Mouse (Mus musculus) embryo, embryonic 10.5 days (tissue): ENCODE data around the gene Psmd2.

ENCODE experiments used
- DNase-seq: peaks from one replicate; pipeline ENCODE4 v3.0.0-alpha.2; 2015; ENCODE audit warnings: low spot score

The Psmd2 gene

DNA sequence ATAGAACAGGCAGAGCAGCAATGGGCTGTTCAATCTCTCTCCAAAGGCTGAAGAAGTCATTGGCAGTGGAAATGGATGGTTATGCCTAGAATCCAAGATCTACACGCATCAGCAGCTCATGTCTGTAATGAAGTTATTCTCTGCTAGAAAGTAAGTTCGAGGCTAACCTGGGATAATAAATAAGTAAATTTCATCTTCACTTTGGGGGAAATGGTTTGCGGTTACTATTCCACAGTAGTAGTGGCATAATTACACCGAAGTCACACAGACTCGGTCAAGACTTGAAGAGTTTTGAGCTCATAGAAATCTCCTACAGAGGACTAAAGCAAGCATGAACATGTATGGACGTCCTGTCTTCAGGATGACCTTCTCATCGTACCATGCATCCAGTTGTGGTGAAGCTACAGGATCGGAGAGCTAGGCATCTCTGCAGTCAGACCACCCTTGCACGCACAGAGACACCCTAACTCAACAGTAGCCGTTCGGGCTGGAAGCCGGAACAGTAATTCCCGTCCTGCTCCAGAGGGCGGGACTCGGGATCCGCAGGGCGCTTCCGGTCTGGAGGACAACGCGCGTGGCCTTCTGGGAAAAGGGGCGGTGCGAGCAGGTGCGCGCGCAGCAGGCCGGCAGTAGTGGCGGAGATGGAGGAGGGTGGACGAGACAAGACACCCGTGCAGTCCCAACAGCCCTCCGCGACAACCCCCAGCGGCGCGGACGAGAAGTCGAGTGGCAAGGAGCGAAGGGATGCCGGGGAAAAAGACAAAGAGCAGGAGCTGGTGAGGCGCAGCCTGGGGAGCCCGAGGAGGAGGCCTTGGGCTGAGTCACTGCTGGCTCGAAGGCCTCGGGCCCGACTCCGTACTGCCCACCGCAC is at the start of gene Psmd2:
Psmd2 (plus strand) TSS at position 577 of the 871 bp plus-strand sequence.
- peak; percentile 97 for DNase-seq

DNA sequence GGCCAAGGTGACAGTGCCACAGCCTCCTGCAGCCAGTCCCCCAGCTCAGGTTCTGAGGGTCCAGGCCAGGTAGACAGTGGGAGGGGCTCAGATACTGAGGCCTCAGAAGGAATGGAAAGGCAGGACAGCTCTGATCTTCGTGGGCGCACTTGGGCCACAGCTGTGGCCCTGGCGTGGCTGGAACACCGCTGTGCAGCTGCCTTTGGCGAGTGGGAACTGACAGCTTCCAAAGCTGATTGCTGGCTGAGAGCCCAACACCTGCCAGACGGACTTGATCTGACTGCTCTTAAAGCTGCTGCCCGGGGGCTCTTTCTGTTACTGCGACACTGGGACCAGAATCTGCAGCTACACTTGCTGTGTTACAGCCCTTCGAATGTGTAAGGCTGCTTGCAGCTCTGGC is 46.7 kb upstream of the Psmd2 start:
- no peak for DNase-seq

DNA sequence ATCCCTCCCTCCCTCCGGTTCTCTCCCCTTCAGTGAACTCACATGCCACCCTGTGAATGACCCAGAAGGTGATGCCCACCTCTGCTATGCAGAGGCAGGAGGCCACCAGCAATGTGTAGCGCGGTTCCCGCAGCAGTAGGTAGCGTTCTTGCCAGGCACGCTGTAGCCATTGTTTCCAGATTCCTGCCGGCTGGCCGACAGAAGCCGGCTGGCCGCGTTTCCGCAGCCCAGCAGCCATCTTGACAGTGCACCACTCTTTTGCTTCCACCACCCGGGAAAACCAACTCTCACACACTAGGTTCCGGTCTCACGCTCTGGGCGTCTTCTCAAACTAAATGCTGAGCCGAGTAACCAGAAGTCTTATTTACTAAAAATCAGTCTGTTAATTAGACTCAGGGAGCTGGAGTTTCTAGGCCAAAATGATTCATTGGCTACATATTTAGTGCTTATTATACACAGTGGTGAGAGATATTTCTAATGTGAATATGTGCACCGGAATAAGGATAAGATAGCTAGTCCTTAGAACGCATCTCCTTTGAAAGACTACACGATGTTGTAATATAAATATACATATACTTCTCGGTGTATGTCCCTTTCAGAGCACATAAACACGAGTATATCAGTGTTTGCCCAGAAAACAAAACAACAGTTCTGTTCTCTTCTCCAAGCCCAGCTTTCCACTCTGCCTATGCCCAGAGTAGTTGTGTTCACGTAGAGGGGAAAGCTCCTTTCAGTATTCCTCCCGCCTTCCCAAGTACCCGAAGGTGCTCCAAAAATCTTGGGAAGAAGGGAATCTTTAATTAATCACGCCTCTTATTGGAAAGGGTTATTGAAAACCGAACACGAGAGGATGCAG is 40.7 kb upstream of the Psmd2 start:
- peak; percentile 93 for DNase-seq

DNA sequence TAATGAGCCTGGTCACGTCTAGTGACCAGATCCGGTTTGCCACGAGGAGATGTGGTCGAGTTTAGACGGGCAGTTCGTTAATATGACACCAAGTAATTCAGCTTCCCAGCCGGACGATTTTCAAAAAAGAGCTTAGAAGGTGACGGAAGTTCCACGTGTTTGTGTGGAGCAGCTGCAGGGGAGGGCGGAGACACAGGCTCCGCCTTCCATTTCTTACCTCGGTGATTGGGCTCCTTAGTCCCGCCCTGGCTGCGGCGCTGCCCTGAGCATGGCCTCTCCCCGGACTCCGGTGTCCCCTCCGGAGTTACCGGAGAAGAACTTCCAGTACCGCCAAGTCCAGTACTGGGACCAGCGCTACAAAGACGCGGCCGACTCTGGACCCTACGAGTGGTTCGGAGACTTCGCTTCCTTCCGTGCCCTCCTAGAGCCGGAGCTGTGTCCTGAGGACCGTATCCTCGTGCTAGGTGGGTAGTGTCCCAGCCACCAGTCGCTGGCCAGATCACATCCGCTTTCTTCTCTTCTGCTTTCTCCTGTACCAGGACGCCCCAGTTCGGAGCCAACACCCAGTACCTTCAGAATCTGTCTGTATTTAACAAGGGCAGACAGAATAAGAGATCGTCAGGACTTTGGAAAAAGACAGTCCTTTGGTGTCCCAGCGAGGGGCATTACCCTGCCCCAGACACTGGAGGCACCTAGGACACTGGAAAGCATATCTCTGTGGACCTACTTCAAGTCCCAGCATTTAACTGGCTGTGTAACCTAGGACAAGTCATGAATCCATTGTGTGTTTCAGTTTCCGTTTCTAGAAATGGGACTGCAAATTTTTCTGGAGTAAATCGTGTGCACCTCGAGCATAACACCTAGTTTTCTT is 39.9 kb upstream of the Psmd2 start, which contains the start of the genes Eef1akmt4, Gm49333 and Alg3:
Eef1akmt4 (plus strand) TSS at position 237 of the 871 bp plus-strand sequence.
Gm49333 (plus strand) TSS at position 254 of the 871 bp plus-strand sequence.
Alg3 (minus strand) TSS at position 379 of the 871 bp plus-strand sequence.
- peak; percentile 97 for DNase-seq

DNA sequence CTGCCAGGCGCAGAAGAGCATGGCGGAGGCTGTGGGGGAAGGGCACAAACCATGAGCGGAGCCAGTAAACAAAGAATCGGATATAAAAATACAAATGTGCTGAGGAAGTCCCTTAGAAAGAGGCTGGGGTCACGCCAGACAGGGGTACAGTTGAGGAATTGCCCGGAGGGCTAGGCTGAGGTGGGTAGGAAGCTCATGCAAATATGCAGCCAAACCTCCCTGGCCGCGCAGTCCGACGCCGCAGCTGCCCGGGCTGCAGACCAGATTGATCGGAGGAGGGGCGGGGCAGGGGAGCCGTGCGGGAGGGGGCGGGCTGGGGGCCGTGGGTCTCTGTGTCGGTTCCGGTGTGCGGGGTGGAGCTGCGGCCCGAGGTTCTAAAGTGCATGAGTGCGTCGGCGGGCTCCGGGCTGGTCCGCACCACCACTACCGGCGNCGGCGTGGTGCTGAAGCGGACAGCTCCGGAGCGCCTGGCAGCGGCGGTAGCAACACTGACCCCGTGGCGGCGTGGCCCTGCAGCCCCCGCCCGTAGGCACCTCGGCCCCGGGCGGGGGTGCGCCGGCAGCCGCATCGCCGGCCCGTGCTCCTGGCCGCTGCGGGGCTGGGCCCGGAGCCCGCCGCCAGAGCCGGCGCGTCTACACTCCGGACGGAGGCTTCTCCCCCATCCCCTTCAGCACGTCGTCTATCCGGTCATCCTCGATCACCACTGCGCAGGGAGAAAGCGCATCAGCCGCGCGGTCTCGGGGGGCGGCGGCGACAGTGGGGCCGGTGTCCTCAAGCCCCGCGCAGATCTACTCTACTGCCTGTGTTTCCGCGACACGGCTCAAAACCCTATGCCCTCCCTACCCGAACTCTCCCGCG is 31.7 kb upstream of the Psmd2 start:
- peak; percentile 72 for DNase-seq

DNA sequence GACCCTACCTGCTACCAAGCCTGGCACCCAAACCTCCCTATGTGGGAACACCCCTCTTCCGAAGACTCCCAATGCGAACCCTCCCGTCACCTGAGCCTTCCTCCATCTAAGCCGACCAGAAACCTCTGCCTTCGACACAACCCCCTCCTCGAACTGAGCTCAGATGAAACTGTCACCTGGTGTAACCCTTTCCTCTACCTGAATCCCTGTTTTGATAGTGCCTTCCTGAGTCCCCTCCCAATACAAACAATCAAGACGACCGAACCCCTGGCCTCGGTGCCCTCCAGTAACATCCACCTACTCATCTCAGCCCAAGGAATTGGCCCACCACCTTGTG is 31.1 kb upstream of the Psmd2 start:
- DNase-seq = peak; percentile 34

DNA sequence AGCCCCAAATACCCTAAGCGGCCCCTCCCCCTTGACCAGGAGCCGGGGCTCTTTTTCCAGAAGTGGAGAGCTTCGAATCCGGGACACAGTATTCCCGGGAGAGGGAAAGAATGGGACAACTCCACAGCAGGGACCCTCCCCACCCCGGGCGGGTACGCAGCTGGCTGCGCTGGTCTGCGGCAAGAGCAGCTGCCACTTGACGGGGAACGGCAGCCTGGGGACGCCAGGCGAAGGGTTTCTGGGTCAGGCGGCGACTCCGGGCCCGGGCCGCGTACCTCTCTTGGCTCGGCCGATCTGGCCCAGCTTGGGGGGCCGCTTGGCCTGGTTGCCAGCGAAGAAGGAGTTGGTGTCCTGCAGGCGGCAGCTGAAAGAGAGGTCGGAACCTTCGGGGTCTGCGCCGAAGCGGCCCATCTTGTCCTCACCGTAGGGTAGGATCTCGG is 30.7 kb upstream of the Psmd2 start:
- no peak for DNase-seq

DNA sequence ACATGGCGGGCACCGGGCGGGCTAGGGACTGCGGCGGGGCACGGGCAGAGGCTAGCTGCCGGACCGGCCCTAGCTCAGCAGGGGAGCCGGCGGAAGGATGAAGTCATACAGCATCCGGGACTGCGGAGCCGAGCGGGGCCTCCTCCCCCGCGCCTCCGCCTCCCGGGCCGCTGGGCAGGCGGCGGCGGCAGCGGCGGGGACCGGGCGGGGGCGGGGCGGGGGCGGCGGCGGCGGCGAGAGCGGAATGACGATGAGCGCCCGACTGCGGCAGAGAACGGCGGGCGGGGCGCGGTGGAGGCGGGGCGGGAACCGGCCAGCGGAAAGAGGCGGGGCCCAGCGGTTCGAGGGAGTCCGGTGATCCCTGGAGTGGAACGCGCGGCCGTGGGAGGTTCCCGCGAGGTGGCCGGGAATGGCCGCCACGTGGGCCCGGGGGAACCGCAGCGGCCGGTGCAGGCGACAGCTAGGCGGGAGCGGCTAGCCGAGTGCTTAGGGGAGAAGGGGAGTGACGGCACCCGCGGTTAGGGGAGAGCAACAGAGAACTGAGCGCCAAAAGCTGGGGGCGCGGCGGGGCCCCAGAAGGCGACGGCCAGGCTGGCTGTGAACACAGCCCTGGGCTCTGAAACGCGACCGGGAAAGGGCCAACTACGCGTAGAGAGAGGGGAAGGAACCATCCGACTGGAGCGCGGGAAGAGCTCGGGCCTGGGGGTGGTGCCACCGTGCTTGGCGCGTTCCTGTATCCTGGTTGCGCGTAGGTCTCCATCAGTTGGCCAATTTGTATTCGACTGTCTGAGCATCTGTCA is 30.1 kb upstream of the Psmd2 start, which contains the start of gene Camk2n2:
Camk2n2 (minus strand) TSS at position 97 of the 800 bp plus-strand sequence.
- peak; percentile 63 for DNase-seq

DNA sequence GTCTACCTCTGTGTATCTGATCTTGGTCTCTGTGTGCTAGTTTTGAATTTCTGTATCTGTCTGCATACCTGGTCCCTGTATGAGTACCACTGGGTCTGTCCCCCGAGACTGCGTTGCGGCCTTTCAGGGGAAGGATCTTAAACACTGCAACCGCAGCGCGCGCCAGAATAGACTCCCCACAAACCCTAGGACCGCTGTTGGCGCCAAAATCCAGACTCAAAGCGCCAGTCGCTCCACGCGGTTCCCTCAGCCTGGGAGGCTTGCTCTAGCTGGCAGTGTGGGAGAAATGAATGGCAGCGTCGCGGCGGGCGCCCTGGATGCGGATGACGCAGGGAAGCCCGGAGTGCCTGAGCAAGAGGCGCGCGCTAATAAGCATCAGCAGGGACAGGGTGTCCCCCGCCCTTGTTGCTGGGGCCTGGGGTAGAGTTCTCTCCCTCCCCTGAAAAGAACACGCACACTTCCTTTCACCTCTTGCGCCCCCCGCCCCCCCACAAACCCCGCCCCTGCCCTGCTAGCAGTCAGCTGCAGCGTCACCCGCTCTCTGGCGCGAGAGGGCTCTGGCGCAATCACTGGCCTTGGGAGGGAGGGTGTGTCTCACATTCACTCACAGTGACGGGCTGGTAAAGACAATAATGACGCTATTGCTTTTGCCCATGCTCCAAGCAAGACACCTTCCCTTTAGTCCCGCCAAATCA is 29.3 kb upstream of the Psmd2 start:
- peak; percentile 78 for DNase-seq

DNA sequence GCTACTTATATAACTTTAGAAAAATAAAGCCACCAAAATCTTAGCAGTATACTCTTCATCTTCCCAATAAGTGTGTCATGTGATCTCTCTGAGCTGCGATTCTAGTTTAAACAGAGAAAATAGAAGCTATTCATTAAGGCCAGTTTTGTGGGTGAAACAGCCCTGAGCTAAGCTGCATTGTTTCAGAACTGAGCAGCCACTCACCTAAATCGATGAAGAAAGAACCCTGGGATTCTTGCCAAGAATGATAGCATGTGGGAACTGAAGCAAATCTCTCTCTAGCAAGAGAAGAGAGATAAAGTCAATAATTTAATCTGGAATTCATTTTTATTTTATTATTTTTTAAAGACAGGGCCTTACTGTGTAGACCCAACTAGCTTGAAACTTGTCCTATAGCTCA is 28.2 kb upstream of the Psmd2 start:
- no peak for DNase-seq

DNA sequence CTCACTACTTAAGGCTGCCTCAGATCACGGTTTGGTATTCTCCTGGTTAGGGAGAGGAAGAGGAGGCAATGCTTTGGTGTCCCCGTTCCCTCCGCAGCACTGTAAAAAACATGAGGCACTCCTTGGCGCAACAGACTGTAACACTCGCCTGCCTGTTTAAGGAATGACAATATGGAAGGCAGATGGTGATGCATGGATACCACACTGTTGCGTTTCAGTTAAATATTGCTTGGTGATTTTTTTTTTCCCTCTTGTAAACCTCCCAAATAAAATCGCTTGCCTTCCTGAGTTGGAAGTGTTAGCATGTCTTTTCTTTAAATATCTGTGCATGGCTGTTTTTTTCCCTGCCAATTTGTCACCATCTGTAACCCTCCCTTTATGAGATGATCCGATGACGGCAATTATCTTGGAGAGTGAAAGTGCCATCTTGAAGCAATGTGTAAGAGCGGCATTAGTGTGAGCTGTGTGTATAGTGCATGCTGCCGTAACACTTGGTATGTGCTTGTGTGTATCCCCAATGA is 22.5 kb upstream of the Psmd2 start:
- no peak for DNase-seq

DNA sequence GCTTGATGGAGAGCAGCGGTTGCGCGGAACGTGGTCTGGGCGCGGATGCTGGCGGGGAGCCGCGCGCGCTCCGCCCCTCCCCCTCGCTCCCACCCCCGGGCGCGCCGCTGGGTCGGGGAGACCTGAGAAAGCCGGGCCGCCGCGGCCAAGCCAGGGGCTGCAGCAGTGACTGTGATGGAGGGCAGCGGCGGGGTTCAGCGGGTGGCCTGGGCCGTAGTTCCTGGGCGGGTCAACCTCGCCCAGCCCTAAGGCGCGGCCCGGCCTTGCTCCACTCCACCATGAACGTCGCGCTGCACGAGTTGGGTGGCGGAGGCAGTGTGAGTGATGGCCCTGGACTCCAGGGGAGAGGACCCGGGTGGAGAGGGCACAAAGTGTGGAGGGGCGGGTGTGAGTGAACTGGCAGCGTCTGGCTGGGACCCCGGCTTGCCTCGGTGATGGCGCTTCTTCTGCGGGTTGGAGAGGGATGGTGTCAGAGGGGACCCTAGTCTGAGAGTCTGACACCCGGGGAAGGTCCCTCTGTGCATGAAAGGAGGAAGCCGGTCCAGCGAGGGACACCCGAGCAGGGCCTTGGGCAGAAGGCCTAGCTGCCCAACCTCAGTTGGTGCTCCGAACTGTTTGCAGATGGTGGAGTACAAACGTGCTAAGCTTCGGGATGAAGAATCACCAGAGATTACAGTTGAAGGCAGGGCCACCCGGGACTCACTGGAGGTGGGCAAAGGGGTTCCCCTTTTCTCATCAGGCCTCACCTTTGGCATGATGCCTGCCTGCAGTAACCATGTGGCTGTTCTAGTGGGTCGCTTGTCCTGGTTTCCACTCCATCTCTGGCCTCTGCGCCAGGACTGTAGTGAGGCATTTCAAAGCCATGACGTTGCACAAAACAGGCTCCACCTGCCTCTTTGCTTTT is 21.5 kb upstream of the Psmd2 start, which contains the start of gene Ece2:
Ece2 (plus strand) TSS at position 98 of the 904 bp plus-strand sequence.
- peak; percentile 40 for DNase-seq

DNA sequence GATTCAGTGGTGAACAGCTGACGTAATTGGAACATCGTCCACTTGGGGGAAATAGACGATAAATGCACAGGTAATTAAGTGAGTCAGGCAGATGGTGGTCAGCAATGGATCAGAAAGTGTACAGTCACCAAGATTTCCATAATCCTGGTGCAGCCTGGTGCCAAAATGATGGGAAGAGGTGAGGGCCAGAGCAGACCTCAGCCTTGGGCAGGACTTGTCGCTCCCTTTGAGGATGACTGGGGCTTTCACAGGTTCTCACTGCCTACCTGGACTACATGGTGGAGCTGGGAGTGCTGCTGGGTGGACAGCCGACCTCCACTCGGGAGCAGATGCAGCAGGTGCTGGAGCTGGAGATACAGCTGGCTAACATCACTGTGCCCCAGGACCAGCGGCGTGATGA is 14.0 kb upstream of the Psmd2 start:
- no peak for DNase-seq

DNA sequence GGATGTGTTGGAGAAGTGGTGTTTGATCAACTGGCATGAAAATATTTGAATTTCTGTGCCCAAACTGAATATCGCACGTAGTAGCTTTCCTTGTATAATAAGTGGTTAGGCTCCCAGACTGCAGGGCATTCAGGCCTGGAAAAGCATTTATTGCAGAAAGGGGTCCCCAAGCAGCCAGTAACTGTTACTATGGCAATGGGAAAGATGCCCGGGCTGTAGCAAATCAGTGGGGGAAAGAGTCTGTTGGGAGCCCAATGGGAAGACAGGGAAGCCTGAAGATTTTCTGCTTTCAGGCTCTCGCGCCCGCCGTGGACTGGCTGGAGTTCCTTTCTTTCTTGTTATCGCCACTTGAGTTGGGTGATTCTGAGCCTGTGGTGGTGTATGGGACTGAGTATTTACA is 13.1 kb upstream of the Psmd2 start:
- no peak for DNase-seq

DNA sequence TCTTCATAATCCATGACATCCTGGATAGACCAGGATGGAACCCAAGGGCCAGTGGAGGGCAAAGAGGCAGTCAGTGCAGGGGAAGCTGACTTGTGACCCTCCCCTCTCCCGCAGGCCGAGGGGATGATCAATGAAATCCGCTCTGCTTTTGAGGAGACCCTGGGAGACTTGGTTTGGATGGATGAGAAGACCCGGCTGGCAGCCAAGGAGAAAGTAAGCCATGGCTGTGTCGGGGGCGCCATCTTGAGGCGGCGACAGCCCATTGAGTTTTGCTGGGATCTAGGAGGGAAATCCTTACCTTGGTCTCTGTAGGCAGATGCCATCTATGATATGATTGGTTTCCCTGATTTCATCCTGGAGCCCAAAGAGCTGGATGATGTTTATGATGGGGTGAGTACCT is 9.3 kb upstream of the Psmd2 start:
- DNase-seq = peak; percentile 85

DNA sequence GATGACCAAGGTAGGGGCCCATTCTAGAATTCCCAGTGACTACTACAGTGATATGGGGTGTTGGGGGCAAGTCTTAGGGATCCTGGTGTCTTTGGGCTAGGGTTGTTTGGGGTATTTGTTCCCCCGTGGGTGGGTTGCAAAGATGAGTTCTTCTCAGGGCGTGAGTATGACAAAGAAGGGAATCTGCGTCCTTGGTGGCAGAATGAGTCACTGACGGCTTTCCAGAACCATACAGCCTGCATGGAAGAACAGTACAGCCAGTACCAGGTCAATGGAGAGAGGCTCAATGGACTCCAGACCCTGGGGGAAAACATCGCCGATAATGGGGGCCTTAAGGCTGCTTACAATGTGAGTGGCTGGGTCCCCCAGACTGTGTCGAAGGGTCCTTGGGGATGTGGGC is 7.5 kb upstream of the Psmd2 start:
- no peak for DNase-seq

DNA sequence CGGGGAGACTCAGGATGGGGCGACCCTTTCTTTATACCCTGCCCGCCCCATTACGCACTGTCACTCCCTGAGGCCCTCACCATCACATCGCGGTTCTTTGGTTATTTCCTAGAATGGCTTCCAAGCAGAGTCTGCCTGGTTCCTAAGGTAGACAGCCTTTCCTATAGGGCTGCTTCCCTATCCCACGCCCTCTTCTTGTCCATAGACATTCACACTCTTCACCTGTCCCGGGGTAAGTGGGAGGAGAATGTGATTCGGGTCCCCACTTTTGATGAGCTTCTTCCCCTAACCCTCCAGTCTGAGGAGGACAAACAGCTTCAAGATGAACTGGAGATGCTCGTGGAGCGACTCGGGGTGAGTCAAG is 477 bp downstream of the Psmd2 start:
- no peak for DNase-seq

DNA sequence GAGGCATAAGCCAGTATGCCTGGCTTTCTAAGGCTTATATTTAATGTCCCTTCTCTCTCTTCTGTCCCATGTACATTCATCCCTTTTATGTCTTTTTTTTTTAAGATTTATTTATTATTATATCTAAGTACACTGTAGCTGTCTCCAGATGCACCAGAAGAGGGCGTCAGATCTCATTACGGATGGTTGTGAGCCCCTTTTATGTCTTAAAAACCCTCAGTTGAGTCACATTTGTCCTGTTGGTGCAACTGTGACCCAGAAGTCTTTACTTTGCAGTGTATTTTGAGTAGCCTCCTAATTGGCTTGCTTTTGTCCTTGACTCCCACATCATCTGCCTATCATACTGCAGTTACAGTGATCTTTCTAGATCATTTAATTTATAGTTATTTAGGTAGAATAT is 1.9 kb downstream of the Psmd2 start:
- no peak for DNase-seq
